Mouse (Mus musculus): Measurements from ENCODE around the gene Hinfp. TPM values are rescaled to one million over a fixed set of nuclear protein-coding genes. Genes with fewer than 3 reads are reported as not detected.

Hinfp gene
- 29.1 and 33.2 TPM in 2 replicates for polyA plus RNA-seq (2016; fragmentation: Nextera tagmentation; extraction: Ambion mirVana)

DNA sequence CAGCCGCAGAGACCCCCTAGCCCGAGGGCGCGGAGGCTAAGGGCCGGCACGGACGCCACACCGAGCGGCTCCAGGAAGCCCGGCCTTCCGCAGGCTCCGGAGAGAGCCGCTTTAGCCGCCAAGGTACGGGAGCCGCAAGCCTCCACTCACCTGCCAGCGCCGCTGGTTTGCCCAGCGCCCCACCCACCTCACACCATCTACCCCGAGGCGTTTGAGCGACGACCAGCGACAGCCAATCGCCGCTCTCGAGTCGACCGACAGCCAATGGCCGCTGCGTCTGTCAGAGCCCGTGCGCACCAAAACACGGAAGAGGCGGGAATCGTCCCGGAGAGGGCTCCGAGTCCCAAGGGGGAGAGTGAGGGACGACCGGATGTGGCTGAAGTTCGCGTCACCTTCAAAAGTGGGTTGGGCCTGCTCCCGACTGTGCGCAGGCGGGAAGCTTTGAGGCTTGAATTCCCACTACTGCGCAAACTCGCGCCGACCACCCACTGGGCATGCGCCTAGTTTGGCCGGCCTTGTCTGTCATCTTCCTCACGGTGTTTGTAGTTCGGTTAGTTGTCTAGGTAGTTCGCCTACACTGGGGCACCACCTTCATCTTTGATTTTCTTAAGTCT lies at the start of gene Hinfp:
TSS of gene Hinfp (minus strand) at position 206 of the 614 bp plus-strand sequence.
- H3K27ac ChIP-seq: peak within 1 kb of the TSS; percentile 56
- peaks cover 28% of the 10 kb centered on the region for H3K36me3 ChIP-seq
- peak within 1 kb of the TSS; percentile 96 for H3K4me3 ChIP-seq (replicated peaks)
- no peaks in the 10 kb centered on the region for H3K9me3 ChIP-seq
- ATAC-seq (ENCODE audit: insufficient number of reproducible peaks, insufficient read depth, low FRiP score, low TSS enrichment, low read depth): peak; percentile 99
- H3K4me2 ChIP-seq: peak within 1 kb of the TSS; percentile 79
- H3K4me1 ChIP-seq (replicated peaks): peaks cover 13% of the 10 kb centered on the region
- H3K27me3 ChIP-seq: no peaks in the 10 kb centered on the region
- H3K9ac ChIP-seq (replicated peaks): peak within 1 kb of the TSS; percentile 91
- under 1% methylated on average over 54 of the region's 54 CpGs for WGBS

DNA sequence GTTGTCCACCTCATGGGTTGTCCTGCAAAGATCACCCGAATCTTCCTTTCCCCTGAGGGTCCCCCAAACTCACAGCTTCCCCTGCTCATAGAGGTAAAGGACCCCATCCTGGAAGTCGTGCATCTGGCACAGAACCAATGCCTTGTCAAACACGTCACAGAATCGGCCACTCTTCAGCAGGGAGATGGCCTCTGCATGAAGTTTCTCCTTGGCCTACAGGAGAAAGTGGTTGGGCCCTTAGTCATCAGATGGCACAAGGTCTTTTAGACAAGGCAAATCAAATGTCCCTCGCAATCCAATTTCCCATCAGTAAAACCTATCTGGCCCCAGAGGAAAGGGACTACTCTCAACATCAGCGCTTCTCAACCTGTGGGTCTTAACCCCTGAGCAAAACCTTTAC lies 47.7 kb upstream of the Hinfp start:
- Histone ChIP-seq H3K36me3 (peaks cover 99% of the 10 kb centered on the region), H3K9ac (replicated peaks) (no peak overlapping the region; the same call in 1 of the 2 replicates), H3K4me2 (no peak overlapping the region), H3K27ac (no peak overlapping the region), H3K9me3 (no peaks in the 10 kb centered on the region), H3K4me1 (replicated peaks) (no peaks in the 10 kb centered on the region), H3K27me3 (no peaks in the 10 kb centered on the region), H3K4me3 (replicated peaks) (no peak overlapping the region)
- WGBS: 91% methylated on average over 6 of the region's 6 CpGs
- ATAC-seq (ENCODE audit: insufficient number of reproducible peaks, insufficient read depth, low FRiP score, low TSS enrichment, low read depth): no peak

DNA sequence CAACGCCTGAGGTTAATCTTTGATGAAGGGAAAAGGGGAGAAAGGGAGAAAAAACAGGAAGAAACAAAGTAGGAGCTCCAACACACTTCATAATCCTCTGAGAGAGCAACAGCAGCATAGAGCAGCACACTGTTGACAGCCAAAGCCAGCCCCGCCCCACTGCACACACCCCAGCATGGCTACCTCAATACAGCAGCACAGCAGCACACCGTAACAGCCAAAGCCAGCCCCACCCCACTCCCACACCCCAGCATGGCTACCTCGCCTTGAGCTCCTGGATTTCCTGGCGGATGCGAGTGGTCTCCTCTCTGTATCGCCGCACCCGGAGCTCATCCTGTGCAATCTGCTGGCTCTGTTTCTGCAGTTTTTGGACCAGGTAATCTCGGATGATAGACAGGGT lies 46.9 kb upstream of the Hinfp start:
- no peaks in the 10 kb centered on the region for H3K9me3 ChIP-seq
- H3K27ac ChIP-seq: no peak overlapping the region
- ATAC-seq (ENCODE audit: insufficient number of reproducible peaks, insufficient read depth, low FRiP score, low TSS enrichment, low read depth): no peak
- no peak overlapping the region for H3K4me2 ChIP-seq
- 94% methylated on average over 10 of the region's 10 CpGs for WGBS
- no peak overlapping the region for H3K9ac ChIP-seq (replicated peaks)
- H3K4me1 ChIP-seq (replicated peaks): no peaks in the 10 kb centered on the region
- peaks cover 100% of the 10 kb centered on the region for H3K36me3 ChIP-seq
- no peaks in the 10 kb centered on the region for H3K27me3 ChIP-seq
- no peak overlapping the region for H3K4me3 ChIP-seq (replicated peaks)

DNA sequence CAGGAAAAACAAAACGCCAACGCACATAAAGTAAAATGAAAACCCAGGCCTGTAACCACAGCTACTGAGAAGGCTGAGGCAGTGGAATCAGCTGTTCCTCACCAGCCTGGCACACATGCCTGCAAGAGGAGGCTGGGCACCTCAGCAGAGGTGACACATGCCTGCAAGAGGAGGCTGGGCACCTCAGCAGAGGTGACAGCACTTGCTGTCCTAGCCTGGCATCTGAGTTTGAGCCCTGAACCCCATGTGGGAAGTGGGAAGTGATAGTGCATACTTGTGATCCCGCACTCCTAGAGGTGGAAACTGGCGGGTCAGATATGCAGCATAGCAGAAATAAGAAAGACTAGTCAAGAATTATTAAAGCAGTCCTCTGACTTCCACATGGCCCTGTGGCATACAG lies 45.9 kb upstream of the Hinfp start:
- Histone ChIP-seq H3K4me3 (replicated peaks) (no peak overlapping the region), H3K36me3 (peaks cover 100% of the 10 kb centered on the region), H3K9ac (replicated peaks) (no peak overlapping the region), H3K9me3 (no peaks in the 10 kb centered on the region), H3K27ac (no peak overlapping the region), H3K4me2 (no peak overlapping the region), H3K4me1 (replicated peaks) (no peaks in the 10 kb centered on the region), H3K27me3 (no peaks in the 10 kb centered on the region)
- WGBS: 95% methylated on average over 4 of the region's 4 CpGs
- no peak for ATAC-seq (ENCODE audit: insufficient number of reproducible peaks, insufficient read depth, low FRiP score, low TSS enrichment, low read depth)

DNA sequence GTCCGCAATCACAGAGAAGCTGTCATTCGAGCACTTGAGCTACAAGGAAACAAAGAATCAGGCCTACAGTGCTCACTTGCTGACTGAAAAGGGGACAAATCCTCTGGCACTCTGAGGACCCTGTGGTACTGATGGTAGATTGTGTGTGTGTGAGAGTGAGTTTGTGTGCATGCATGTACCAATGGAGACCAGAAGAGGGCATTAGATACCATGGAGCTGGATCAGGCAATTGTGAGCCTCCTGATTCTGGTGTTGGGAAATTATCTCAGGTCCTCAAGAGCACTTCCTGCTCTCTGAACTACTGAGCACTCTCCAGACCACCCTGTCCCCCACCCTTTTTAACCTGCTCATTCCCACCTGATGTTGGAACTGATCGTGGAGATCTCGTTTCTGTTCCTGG lies 43.1 kb upstream of the Hinfp start:
- no peak overlapping the region for H3K27ac ChIP-seq
- H3K36me3 ChIP-seq: peaks cover 78% of the 10 kb centered on the region
- no peaks in the 10 kb centered on the region for H3K9me3 ChIP-seq
- H3K4me2 ChIP-seq: no peak overlapping the region
- H3K4me1 ChIP-seq (replicated peaks): peaks cover 4% of the 10 kb centered on the region; the same call in 1 of the 2 replicates
- H3K27me3 ChIP-seq: no peaks in the 10 kb centered on the region
- no peak for ATAC-seq (ENCODE audit: insufficient number of reproducible peaks, insufficient read depth, low FRiP score, low TSS enrichment, low read depth)
- WGBS: 99% methylated on average over 4 of the region's 4 CpGs
- H3K9ac ChIP-seq (replicated peaks): no peak overlapping the region
- H3K4me3 ChIP-seq (replicated peaks): no peak overlapping the region

DNA sequence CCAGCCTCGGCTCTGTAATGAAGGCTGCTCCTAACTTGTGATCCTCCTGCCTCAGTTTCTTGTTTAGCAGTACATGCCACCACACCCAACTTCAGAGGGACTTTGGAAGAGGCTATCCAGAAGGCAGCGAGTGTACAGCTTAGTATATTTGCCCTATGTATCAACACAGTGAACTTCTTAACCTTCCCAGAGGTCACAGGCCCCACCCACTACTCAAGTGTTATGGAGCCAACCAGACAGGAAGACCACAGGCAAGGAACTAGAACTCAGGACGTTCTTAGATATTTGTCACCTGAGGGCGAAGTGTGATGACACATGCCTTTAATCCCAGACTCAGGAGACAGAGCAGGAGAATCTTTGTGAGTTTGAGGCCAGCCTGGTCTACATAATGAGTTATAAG lies 42.1 kb upstream of the Hinfp start:
- ATAC-seq (ENCODE audit: insufficient number of reproducible peaks, insufficient read depth, low FRiP score, low TSS enrichment, low read depth): no peak
- Histone ChIP-seq H3K4me3 (replicated peaks) (no peak overlapping the region), H3K27ac (no peak overlapping the region), H3K4me2 (no peak overlapping the region), H3K4me1 (replicated peaks) (peaks cover 13% of the 10 kb centered on the region), H3K9me3 (no peaks in the 10 kb centered on the region), H3K36me3 (peaks cover 69% of the 10 kb centered on the region), H3K27me3 (no peaks in the 10 kb centered on the region), H3K9ac (replicated peaks) (no peak overlapping the region)
- WGBS: 83% methylated on average over 4 of the region's 4 CpGs

DNA sequence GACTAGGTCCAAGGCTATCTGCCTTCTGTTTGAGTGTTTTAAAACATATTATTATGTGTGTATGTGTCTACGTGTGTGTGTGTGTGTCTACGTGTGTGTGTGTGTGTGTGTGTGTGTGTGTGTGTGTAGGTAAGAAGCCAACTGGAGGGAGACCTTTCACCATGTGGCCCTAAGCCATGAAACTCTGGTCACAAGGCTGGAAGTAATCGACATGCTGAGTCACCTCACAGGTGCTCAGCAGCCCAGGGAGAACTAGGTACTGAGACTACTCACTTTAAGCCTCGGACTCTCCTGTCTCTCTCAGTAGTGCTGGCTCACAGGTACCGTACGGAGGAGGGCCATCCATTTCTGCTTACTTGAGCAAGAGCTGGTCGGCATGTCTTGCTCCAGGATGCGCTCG lies 41.7 kb upstream of the Hinfp start:
- Histone ChIP-seq H3K4me3 (replicated peaks) (no peak overlapping the region), H3K9ac (replicated peaks) (no peak overlapping the region), H3K27me3 (no peaks in the 10 kb centered on the region), H3K4me1 (replicated peaks) (peaks cover 16% of the 10 kb centered on the region), H3K27ac (no peak overlapping the region), H3K4me2 (no peak overlapping the region), H3K36me3 (peaks cover 67% of the 10 kb centered on the region), H3K9me3 (no peaks in the 10 kb centered on the region)
- no peak for ATAC-seq (ENCODE audit: insufficient number of reproducible peaks, insufficient read depth, low FRiP score, low TSS enrichment, low read depth)
- WGBS: 97% methylated on average over 9 of the region's 9 CpGs

DNA sequence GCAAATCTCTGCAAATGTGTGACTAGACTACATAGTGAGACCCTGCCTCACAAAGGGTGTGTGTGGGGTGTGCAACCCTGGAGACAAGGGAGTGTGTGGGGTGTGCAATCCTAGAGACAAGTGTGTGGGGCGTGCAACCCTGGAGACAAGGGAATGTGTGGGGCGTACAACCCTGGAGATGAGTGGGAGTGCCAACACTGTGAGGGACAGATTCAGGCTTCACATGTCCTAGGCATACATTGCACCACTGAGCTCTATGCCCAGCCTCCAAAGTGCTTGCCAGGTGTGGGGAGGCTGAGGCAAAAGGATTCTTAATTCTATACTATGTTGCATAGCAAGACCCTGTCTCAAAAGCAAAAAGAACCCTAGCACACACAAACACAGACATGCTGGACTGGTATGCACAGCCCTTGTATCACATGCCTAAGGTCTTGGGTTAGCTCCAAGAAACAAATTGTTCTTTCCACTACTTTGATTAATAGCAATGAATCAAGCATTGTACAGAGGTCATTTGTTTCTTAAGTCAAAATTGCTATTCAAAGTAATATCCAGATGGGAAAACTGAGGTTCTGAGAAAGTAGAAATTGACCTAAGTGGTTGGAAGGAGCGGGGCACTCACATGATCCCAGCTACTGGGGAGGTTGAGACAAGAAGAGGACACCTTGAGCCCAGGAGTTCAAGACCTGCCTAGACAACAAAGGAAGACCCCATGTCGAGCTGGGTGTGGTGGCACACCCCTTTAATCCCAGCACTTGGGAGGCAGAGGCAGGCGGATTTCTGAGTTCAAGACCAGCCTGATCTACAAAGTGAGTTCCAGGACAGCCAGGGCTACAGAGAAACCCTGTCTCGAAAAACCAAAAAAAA lies 40.3 kb upstream of the Hinfp start:
- H3K9ac ChIP-seq (replicated peaks): no peak overlapping the region
- no peaks in the 10 kb centered on the region for H3K9me3 ChIP-seq
- H3K4me2 ChIP-seq: no peak overlapping the region
- no peaks in the 10 kb centered on the region for H3K27me3 ChIP-seq
- peaks cover 67% of the 10 kb centered on the region for H3K36me3 ChIP-seq
- peaks cover 16% of the 10 kb centered on the region for H3K4me1 ChIP-seq (replicated peaks)
- H3K4me3 ChIP-seq (replicated peaks): no peak overlapping the region
- WGBS: 90% methylated on average over 6 of the region's 6 CpGs
- ATAC-seq (ENCODE audit: insufficient number of reproducible peaks, insufficient read depth, low FRiP score, low TSS enrichment, low read depth): no peak
- no peak overlapping the region for H3K27ac ChIP-seq

DNA sequence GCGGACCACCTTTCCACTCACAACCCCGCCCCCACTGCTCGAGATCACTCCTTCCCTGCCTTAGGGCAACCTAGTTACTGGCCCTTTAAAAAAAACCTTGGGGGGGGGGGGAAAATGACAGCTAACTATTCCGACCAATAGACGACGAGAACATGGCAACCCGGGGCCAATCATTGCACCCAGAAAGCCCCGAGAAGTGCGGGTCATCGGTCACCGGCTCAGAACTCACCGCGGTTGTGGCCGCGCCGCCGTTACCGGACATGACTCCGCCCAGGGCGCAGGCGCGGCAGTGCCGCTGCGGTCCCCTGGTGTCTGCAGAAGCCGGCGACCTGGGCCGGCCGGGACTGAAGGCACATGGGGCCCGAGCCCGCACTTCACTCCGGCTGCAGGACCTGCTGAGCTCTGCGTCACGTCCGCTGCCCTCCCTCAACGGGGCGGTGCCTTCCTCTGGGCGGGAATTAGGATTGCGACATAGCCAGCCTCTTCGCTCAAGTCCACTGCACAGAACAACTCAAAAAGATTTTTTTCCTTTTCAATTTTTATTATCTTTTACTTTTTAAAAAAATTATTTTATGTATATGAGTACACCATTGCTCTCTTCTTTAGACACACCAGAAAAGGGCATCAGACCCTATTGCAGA lies 38.4 kb upstream of the Hinfp start, which contains the start of gene Hmbs:
TSS of gene Hmbs (minus strand) at position 448 of the 641 bp plus-strand sequence.
- Histone ChIP-seq H3K27me3 (no peaks in the 10 kb centered on the region), H3K4me3 (replicated peaks) (peak within 1 kb of the TSS; percentile 80), H3K36me3 (peaks cover 65% of the 10 kb centered on the region), H3K9me3 (no peaks in the 10 kb centered on the region), H3K4me1 (replicated peaks) (peaks cover 16% of the 10 kb centered on the region), H3K9ac (replicated peaks) (peak within 1 kb of the TSS; percentile 86), H3K4me2 (peak within 1 kb of the TSS; percentile 66), H3K27ac (peak within 1 kb of the TSS; percentile 98)
- peak; percentile 93 for ATAC-seq (ENCODE audit: insufficient number of reproducible peaks, insufficient read depth, low FRiP score, low TSS enrichment, low read depth)
- WGBS: under 1% methylated on average over 39 of the region's 39 CpGs

DNA sequence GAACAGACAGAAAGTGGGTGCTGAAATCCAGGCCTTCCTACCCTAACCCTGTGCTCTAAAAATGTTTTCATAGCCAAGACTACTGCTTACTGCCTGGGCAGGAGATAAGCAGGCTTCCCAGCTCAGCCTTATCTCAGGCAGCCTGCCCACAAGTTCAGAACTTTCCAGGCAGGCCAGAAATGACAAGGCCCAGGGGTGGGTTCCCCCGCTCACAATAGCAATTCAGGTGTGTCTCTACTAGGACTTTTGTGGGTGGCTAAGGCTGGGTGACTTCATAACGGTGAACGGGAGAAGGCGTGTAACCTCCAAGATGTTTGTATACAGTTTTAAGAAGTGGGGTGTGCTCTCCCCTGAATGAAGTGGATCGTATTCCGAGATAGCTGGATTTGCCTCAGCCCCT lies 37.8 kb upstream of the Hinfp start:
- H3K36me3 ChIP-seq: peaks cover 65% of the 10 kb centered on the region

DNA sequence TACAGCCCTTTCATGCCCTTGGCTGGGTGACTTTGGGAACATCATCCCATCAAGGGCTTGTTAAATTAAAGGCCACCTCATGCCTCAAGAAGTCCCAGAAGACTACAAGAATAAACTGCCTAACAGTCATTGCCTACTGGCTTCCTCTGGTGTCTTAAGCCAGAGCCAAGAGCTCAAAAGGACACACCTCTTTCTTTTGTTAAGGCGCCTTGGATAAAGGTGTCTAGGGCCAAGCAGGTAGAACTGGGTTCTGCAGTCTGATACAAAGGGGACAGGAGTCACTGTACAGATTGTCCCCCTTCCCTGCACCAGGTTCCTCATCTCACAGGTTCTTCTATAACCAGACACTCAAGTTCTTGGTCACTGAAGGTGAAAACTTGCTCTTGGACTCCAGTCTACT lies 37.1 kb upstream of the Hinfp start:
- peak overlapping the region; percentile 98; the same call in 1 of the 2 replicates for H3K27ac ChIP-seq
- 0 out of 2 replicates have a peak overlapping the region, but pooled peaks have one; percentile 27 for H3K9ac ChIP-seq (replicated peaks)
- peak overlapping the region; percentile 66 for H3K4me2 ChIP-seq
- ATAC-seq (ENCODE audit: insufficient number of reproducible peaks, insufficient read depth, low FRiP score, low TSS enrichment, low read depth): no peak
- 100% methylated on average over 1 of the region's 1 CpGs for WGBS
- H3K36me3 ChIP-seq: peaks cover 64% of the 10 kb centered on the region
- peaks cover 19% of the 10 kb centered on the region for H3K4me1 ChIP-seq (replicated peaks)
- no peaks in the 10 kb centered on the region for H3K27me3 ChIP-seq
- H3K4me3 ChIP-seq (replicated peaks): peak overlapping the region; percentile 80; the same call in 1 of the 2 replicates
- no peaks in the 10 kb centered on the region for H3K9me3 ChIP-seq

More for the DNA sequence above, 37.8 kb upstream of the Hinfp start:
- WGBS: 12% methylated on average over 6 of the region's 6 CpGs
- H3K9ac ChIP-seq (replicated peaks): peak overlapping the region; percentile 86
- H3K9me3 ChIP-seq: no peaks in the 10 kb centered on the region
- H3K4me2 ChIP-seq: peak overlapping the region; percentile 66
- H3K27me3 ChIP-seq: no peaks in the 10 kb centered on the region
- no peak for ATAC-seq (ENCODE audit: insufficient number of reproducible peaks, insufficient read depth, low FRiP score, low TSS enrichment, low read depth)
- H3K27ac ChIP-seq: peak overlapping the region; percentile 98
- H3K4me1 ChIP-seq (replicated peaks): peaks cover 16% of the 10 kb centered on the region
- peak overlapping the region; percentile 80 for H3K4me3 ChIP-seq (replicated peaks)

Data from limb, embryonic 12.5 days (tissue).